Mouse (Mus musculus): ENCODE data around the gene Pax6.

The Pax6 gene

DNA sequence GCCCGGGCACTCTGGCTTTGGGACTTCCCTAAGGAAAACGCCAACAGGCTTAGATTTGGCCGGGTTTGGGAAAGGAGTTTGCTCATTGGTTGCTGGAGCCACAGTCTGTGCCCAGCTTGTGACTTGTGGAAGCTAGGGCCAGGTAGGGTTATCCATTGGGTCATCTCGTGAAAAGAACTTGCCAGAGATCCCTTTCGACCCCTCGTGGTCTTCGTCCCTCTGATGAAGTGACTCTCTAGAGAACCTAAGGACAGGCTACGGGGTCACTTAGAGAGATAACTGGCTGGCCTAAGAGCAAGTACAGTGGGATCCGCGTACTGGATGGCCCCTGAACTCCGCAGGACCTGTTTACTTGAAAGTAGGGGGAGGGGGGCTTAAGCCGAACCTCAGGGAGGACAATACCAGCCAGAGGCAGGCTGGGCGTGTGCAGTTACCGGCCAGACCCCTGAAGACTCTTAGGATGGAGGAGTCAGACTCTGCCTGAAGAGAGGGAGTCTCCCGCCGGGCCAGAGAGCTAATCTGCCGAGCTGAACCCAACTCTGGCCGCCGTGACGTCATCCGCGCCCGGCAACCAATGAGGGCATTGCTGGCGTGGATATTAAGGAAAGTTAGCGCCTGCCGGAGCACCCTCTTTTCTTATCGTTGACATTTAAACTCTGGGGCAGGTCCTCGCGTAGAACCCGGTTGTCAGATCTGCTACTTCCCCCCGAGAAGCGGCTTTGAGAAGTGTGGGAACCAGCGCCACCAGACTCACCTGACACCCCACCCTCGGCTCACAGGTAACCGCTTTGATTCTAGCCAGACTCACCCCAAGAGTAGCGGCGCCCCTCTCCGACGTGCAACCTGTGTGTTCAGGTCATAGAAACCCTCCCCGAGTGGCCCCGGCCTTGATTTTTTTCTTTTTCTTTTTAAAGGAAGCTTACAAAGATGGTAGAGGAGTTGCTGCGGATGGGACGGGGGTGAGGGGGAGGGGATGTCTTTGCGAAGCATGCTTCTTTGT is at the start of gene Pax6:
Gene Pax6 (plus strand): TSS at position 630 of the 1,000 bp plus-strand sequence.
- no peak for DNase-seq (ENCODE audit: low spot score)

DNA sequence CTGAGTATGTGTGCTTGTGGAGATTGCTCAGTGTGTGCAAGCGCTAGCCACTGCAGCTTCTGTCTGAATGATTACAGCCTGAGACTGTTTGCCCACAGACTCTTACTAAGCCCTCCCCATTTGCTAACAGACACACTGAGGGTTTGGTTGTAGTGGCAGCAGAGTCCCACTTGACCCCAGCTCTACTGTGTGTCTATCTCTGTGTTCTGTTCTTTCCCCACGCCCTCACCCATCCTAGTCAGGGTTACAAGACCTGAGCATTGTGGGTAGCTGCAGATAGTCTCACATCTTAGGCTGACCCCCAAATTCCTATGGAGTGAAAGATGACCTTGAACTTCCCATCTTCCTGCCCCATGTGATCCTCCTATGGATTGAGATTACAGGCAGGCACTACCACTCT is 19.8 kb upstream of the Pax6 start:
- no peak for DNase-seq (ENCODE audit: low spot score)

DNA sequence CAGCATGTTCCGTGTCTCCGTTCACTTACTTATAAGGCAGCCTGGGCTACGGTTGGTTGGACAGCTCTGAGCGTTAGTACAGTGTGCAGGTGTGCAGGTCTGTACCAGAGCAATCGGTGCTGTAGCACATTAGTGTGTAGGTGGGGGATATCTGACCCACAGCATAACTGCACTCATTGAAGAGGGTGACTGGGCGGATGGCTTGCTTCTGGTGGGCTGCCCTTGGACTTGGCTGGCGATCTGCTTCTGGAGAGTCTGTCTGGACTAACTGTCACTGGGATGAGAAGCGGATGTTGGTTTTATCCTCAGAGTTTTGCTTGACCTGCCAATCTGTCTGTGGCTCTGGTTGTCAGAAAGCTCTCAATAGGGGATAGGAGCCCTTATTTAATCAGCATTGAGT is 12.2 kb upstream of the Pax6 start:
- DNase-seq (ENCODE audit: low spot score), result no peak

DNA sequence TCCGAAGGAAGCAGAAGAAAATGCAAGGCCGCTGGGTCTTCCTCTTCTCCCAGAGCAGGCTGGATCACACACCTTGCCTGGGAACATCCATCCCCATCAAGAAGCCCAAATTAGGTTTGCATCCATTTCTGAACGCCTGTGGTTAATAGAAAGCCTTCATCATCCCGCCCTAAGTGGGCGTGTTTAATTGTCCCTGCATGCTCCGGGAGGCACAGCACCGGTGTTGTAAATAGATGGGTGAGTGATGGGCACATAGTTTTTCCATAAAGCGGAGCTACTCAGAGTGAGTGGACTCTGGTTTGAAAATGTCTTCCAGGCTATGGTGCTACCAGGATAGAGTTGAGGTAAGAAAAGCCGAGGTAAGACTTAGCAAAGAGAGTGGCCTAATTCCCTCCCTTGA is 9.3 kb upstream of the Pax6 start:
- no peak for DNase-seq (ENCODE audit: low spot score)

DNA sequence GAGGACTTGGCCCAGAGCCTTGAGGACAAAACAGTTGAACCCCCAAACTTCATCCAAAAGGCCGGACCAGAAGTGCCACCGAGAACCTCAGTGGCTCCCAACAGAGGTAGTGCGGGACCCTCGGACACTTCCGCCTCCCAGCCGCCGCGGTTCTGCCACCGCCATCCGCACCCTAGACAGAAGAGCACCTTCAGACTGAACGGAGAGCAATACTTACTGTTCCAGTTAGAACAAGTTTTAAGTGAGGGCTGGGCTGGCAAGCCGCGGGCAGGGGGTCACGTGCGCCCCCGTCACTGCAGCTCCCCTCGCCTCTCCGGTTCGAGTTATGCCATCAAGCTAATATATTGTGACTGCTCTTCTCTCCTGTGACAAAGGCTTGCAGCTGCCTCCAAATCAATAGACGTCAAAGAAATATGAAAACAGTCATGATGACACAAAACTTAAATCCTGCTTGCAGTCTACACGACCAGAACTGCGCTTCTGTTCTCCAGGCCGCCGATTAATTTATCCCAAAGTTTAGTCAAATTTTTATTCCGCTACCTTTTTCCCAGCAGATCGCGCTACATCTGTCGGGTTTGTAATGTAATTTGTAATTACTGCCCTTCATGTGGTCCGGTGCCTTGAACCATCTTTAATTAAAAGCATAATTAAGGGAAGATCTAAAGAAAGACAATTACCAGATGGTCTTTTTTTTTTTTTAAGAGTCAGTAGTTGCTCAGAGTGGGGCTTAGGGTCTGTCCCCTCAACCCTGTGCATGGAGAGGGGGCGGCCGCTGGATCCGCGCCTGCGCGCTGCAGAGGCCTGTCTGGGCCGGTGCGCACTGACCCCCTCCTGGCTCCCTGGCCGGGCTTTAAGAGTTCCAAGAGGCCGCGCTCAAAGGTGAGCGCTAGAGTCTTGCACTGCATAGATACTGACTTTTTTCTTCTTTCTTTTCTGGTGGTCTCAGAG is 8.5 kb upstream of the Pax6 start:
- no peak for DNase-seq (ENCODE audit: low spot score)

DNA sequence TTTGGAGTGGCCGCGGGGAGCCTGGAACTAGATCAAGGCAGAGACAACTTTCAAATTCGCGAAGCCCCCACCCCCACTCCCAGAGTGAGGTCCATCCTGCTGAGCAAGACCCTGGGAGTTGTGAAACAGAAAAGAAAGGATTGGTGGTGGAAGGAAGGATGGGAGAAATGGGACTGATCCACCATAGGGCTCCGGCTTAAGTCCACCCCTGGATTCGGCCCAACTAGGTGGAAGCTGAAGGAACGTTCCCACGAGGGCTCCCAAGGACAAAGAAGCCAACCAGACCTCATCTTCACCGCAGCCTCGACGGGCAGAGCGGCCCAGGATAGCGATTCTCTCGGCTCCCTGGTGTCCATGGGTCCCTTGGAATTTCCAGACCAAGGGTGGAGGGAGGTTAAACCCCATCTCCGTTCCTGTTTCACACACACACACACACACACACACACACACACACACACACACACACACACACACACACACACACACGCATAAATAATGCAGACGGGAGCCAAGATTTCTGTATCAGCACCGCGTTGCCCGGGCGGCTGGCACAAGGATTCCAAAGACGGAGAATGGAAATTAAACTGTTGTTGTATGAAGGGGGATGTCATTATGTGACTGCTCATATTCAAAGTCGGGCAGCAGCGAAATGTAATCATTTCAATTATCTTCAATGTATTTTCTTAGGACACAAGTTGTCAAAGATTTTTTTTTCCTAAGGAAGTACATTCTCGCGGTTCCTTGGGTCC is 7.7 kb upstream of the Pax6 start:
- DNase-seq (ENCODE audit: low spot score), result no peak

DNA sequence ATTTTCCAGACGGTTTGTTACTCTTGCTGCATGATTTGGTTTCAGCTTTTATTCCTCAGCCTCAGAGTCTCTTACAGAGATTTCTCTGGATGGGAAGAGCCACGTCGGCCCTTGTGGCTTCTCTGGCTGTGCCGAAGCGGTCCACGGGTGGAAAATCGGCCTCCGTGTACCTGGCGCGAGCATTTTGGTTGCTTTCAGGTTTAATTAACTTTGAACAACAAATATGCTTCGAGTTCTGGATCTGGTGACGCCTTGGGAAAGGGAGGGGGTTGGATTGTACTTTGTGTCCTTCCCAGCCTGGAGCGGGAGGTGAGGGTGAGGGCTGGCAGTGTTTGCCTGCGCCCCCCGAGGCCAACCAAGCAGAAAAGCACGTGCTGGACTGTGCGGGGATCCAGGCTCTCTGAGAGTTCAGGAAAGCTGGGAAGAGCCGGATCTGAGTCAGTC is 7.1 kb upstream of the Pax6 start:
- no peak for DNase-seq (ENCODE audit: low spot score)

DNA sequence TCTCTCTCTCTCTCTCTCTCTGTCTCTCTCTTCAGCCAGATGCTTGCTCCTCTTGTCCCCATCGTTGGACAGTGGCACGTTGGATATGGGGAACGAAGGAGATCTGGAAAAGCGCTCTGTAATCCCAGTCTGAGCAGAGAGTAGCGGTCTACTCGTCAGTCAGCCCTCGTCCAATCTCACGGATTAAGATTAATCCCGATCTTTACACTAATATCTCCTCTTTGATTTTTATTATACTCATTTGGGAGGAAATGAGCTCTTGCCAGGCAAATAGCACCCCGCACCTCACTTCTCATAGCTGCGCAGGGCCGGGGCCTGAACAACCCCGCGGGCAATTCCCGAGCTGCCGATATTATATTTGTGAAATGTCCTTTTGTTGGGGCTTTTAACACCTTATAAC is 6.6 kb upstream of the Pax6 start:
- DNase-seq (ENCODE audit: low spot score), result no peak

DNA sequence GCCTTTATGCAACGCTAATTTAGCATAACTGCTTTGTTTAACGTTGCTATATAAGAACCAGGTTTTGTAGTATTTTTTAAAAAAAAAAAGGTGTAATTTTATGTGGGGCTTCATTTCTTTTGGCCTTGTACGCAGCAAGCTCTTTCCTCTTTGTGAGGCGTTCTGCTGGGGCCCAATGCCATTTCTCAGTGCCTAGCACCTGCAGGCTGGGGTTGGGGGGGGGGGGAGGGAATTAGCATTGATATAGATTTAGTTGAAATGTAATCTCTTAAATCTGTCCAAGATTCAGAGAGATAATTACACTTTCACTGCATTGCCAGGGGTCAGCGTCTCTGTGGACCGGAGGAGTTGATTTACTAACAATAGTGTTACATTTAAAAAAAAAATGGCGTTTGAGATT is 6.1 kb upstream of the Pax6 start:
- no peak for DNase-seq (ENCODE audit: low spot score)

DNA sequence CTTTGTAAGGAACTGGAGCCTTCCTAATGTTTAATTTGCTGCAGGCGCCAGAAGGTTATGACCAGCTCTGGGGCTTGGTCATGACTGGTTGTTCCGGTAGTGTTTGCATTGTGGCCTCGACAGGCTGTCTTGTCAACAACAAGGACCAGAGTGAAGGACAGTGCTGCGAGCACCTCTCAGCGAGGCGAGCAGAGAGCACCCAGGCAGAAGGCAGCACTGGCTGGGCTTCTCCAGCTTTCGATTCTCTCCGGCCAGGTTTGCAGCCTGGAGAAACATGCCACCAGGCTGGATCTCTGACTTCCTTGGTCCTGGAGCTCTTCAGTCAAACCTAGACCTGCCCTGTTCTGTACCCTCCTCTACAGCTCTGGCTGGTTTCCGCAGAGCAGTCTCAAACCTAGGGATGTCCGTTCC is 5.6 kb upstream of the Pax6 start:
- DNase-seq (ENCODE audit: low spot score), result no peak

DNA sequence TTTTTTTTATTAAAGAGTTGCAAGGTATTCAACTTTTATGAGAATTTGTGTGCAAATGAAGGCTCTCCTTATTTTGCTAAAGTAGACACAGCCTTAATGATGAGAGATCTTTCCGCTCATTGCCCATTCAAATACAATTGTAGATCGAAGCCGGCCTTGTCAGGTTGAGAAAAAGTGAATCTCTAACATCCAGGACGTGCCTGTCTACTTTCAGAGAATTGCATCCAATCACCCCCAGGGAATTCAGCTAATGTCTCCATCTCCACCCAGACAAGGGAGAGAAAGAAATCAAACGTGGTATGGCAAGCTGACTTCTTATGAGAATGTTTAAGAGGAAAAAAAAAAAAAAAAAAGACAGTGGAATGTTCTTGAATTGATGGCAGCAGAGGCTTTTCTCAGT is 3.7 kb upstream of the Pax6 start:
- no peak for DNase-seq (ENCODE audit: low spot score)

DNA sequence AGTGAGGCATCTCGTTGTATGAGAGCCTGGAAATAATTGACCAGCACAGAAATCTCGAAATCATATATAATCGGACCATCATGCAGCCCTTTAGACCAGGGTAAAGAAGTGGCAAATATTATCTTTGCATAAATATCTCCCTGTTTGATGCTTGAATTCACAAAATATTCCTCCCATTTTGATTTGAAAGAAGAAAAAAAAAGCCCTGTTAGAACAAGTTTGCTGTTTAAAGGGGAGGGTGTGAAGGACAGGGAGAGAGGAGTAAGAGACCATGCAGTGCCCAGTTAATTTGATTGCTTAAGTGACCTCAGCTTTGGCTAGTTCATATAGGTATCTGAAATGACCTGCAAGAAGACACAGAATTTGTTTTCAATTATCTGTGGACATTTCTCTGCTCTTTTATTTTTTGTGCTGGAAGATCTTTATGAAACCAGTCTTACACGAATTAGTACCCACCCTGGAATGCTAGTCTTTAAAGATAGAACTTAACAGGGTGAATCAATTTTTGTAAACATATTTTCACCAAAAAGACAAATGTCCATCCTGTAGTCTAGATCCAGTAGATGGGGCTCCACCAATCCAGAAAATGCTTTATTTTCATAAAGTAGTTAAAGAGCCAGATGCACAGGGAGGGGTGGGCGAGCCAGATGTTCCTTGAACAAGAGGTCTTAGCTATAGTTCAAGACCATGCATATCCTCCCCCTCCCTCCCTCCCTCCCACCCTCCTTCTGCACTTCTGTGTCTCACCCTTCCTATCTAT is 3.0 kb upstream of the Pax6 start:
- no peak for DNase-seq (ENCODE audit: low spot score)

DNA sequence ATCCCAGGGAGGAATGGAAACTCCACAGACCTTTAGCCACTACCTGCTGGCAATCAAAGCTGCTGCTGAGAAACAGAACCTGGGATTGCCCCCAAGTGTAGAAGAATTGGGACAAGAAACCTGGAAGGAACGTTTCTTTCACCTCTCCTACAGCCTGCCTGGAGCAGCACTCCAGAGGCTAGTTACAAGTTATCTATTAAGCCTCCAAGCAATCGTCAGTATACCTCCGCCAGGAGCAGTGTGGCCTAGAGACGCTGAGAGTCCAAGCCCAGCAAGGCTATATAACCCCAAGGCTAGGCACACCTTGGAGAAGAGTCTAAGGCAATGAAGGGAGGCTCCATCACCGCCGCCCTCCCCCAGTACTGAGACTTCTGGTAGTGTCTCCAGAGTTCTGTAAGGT is 2.4 kb upstream of the Pax6 start:
- DNase-seq (ENCODE audit: low spot score), result no peak

DNA sequence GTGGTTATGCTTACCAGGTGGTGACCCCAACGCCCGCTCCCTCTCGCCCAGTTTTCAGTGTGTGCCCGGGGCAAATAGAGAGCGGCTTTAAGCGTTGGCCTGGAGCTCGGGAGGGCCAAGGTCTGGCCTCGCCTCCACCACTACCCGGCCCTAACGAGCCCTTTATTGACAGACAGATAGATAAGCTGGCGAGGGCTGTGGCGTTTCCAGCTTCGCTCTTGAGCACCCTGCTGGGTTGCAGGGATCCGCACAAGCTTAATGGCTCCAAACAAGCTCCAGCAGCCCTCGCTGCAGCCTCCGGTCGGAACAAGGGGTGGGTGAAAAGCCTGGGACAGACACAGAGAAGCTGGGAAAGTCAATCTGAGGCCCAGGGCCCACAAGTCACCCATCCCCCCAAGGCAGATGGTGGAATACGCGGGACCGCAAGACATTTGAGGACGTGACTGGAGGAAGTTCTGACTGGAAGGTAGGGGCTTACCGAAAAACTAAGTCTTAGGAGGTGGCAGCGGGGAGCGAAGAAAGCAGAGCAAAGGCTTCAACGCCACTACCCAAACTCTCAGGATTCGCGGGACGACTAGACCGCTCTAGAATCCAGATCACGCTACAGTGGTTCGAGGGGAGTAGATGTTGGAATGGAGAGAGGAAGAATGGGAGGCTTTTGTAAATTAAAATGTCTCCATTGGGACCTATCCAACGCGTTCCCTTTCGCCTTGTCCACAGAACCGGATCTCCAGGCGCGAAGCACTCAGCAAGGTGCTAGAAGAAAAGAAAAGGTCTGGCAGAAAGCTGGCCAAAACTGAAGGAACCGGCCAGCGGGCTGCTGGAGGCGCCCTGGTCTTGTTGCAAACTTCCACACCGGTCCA is 1.7 kb upstream of the Pax6 start:
- DNase-seq (ENCODE audit: low spot score), result no peak

DNA sequence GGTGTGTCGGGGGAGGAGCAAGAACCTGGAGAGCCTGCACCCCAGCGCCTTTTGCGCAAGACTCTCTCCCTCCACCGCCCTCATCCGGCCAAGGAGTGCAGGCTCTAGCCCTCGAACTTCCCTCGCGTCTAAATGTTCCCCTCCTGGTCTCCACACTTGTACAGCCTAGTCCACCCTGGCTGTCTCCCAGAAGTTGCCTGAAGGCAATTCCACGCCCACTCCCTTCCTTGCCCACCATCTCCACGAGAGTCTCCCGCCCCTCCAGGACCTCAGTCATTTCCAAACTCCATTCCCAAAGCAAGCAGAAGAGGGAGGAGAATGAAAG is 1.1 kb upstream of the Pax6 start:
- DNase-seq (ENCODE audit: low spot score), result no peak

DNA sequence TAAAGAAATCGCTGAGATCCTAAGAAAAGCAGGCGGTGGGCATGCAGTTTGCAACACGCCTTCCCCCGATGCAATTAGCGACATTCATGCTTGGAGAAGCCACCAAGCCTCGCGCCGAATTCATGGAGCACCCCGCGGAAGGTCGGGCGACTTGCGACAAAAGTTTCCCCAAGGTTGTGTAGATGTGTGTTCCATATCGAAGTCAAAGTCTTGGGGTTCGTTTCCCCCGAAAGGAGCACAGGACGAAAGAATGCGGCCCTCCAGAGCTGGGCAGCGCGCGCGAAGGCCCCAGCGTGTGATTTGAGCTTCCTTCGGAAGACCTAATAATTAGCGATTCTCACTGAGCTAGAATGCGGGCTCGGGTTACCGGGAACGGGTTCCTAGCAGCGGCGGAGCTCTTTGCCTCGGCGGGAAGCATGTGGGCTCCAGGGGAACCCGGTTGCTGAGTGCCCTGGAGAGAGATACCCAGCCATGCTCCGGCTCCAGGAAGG is 716 bp downstream of the Pax6 start:
- DNase-seq (ENCODE audit: low spot score), result no peak

DNA sequence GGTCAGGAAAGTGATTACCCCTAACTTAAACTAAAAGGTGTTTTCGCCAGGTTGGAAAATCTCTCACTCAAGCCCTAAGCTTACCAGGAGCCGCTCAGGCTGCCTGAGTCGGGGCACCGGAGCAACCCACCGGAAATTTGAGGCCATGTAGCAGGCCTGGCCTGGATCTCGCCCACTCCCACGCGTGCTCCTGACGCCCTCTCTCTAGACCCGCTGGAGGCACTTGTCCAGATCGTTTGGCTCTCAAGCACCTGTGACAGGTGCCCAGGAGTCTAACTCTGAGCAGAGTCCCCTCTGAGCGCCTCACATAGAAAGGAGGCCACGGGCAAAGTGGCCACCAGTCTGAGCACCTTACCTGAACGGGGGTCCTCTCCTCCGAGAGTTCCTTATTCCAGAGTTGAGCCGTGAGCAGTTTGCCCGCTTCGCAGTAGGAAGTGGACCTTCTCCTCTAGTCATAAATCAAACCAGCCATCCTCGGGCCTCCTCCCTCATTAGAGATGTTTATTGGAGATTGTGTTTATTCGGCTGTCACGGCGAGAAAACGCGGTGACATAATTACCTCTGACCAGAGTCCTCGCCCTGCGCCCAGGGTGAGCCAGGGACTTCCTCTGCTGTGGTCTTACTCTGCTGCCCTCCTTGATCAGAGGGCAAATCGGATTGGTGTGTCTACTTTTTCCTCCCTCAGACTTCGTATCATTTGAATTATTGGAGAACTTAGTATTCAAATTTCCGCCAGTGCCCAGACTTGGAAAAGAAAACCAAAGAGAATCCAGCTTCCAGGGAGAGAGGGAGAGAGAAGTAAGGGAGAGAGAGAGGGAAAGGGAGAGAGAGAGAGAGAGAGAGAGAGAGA is 1.4 kb downstream of the Pax6 start:
- DNase-seq (ENCODE audit: low spot score), result no peak

DNA sequence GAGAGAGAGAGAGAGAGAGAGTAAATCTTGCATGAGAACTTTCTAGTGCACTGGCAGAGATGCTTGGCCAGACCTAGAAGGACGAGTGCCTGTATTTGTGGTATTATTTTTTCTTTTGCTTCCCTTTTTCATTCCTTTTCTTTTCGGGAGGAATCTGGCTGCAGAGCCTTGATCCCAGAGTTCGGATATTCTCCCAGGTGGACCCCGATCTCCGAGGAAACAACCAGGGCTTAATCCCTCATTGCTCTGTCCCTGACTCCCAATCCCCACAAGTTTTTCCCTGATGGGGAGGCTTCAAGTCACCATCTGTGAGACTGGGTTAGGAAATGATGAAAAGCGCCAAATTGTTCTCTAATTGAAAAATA is 2.0 kb downstream of the Pax6 start:
- no peak for DNase-seq (ENCODE audit: low spot score)

DNA sequence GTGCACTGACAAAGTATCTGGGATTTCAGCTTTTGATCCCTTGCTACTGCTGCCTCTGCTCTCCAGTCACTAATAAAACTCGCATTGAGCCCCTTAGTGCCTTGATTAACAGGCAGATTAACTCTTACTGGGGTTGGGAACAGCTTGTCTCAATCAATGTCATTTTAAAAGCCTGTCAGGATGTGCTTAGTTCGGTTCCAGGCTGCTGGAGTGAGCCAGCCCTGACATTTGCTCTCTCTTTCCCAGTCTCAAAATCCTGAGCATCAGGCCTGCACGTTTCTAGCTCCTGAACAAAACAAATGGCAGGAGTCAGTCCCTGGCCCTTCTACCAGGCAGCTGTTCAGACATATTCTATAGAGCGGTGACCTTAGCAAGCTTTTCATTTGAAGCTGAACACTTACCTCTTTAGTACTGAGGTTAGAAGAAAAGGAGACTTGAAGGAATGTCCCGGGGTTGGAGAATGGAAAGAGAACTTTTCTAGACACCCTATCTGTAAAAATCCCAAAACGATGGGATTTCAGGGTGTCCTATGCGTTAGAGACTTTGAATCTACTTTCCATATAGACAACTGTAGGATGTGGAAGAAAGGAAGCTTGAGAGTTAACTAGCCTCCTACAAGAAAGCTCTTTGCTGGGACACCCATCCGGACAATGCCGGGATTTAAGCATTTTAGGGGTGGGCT is 2.6 kb downstream of the Pax6 start:
- DNase-seq (ENCODE audit: low spot score), result no peak
